Mouse (Mus musculus) heart, embryonic 14.5 days (tissue): ENCODE data around the gene Nfkbie. TPM values are rescaled to one million over a fixed set of nuclear protein-coding genes. Genes with fewer than 3 reads are reported as not detected.

Experiments used
- ATAC-seq: fragments of 200-750 bp; cut with Nextera tagmentation; 2 replicates; pipeline ENCODE4 v1.8.0; 2017; ENCODE audit warnings: low read depth, moderate TSS enrichment; ENCODE audit not compliant: insufficient number of reproducible peaks, insufficient read depth, low FRiP score
- H3K27ac ChIP-seq, 2 experiments: fragments of 200-500 bp in 1 of 2; fragments of 300-500 bp in 1 of 2; sonication (generic) in 1 of 2; replicated peaks in 1 of 2; 2 replicates each; pipeline ENCODE4 v1.5.1; 2012 to 2014; ENCODE audit warnings: low read depth in 2 of 2, low read length in 2 of 2, control low read depth in 1 of 2, mild to moderate bottlenecking in 1 of 2, mixed read lengths in 1 of 2; ENCODE audit not compliant: control insufficient read depth in 1 of 2, insufficient read depth in 1 of 2
- H3K27me3 ChIP-seq: fragments of 300-500 bp; sonication (generic); 2 replicates; pipeline ENCODE4 v1.6.1; 2014; ENCODE audit warnings: mild to moderate bottlenecking, low read length, control low read depth; ENCODE audit not compliant: control insufficient read depth, insufficient read depth
- H3K36me3 ChIP-seq: fragments of 300-500 bp; sonication (generic); 2 replicates; pipeline ENCODE4 v1.6.1; 2014; ENCODE audit warnings: mild to moderate bottlenecking, control low read depth, low read length, mixed read lengths; ENCODE audit not compliant: control insufficient read depth, insufficient read depth
- H3K4me1 ChIP-seq, 2 experiments: fragments of 200-500 bp in 1 of 2; fragments of 300-500 bp in 1 of 2; sonication (generic) in 1 of 2; 2 replicates each; pipeline ENCODE4 v1.6.1; 2012 to 2014; ENCODE audit warnings: low read length in 2 of 2, control low read depth in 1 of 2, mixed read lengths in 1 of 2; ENCODE audit not compliant: control insufficient read depth in 2 of 2, insufficient read depth in 2 of 2
- H3K4me2 ChIP-seq: fragments of 300-500 bp; sonication (generic); 2 replicates; pipeline ENCODE4 v1.6.1; 2014; ENCODE audit warnings: mild to moderate bottlenecking, low read length
- H3K4me3 ChIP-seq, 2 experiments: fragments of 200-500 bp in 1 of 2; fragments of 300-500 bp in 1 of 2; sonication (generic) in 1 of 2; 2 replicates each; pipeline ENCODE4 v1.5.1; 2012 to 2014; ENCODE audit warnings: low read length in 2 of 2, mild to moderate bottlenecking in 2 of 2, control low read depth in 1 of 2, low read depth in 1 of 2, moderate library complexity in 1 of 2; ENCODE audit not compliant: control insufficient read depth in 1 of 2, insufficient read depth in 1 of 2
- H3K9ac ChIP-seq: fragments of 300-500 bp; sonication (generic); 2 replicates; pipeline ENCODE4 v1.6.1; 2014; ENCODE audit warnings: mild to moderate bottlenecking, low read length
- H3K9me3 ChIP-seq: fragments of 300-500 bp; sonication (generic); 2 replicates; pipeline ENCODE4 v1.6.1; 2016; ENCODE audit warnings: low read length, control low read depth; ENCODE audit not compliant: control insufficient read depth
- WGBS: fragments of 180-500 bp; shearing (Covaris S2); extraction: QIAGEN DNeasy Blood & Tissue Kit; methylation state at CpG from one replicate; pipeline ENCODE4 v1.1.7; 2014; 5-methylcytosine and 5-hydroxymethylcytosine counted together
- polyA plus RNA-seq: library from polyadenylated mRNA; unstranded; fragments of >200 nt; fragmentation: Nextera tagmentation; extraction: Ambion mirVana; gene quantifications from 2 replicates; pipeline ENCODE4 v1.2.1, GENCODE M21; 2014

The Nfkbie gene
- polyA plus RNA-seq, 1 experiment from 2014 or later, result 2.9 TPM

DNA sequence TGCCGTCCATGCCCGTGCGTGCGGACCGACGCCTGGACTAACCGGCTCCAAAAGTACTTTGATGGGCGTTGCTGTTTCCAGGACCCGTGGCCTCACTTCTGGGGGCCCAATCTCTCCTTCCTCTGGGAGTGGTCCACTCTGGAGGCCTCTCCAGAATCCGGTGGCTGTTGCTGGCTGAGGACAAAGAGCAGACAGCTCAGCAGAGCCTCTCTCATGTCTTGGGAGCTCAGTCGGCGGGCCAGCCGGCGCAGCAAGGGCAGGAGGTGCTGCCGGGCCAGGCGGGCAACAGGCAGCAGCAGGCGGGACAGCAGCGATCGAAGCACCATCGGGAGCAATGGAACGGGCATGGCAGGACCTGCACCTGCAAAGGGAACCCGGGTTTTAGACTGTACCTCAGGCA is 45.8 kb downstream of the Nfkbie start:
- H3K27me3 ChIP-seq, result no peaks in the 10 kb centered on the region
- no peak overlapping the region; a peak in 1 of 4 replicates for H3K27ac ChIP-seq
- WGBS, result 10% methylated on average over 22 of the region's 22 CpGs
- no peak overlapping the region; a peak in 1 of 4 replicates for H3K4me3 ChIP-seq
- no peaks in the 10 kb centered on the region for H3K36me3 ChIP-seq
- H3K4me1 ChIP-seq, result peaks cover 22 to 33% of the 10 kb centered on the region in 2 experiments
- H3K9ac ChIP-seq, result peak overlapping the region; percentile 41; the same call in 1 of the 2 replicates
- peak overlapping the region; percentile 43 for H3K4me2 ChIP-seq
- ATAC-seq, result no peak
- no peaks in the 10 kb centered on the region for H3K9me3 ChIP-seq

GRCm38 (mm10) chr17:45601877-45602304 is 46.4 kb downstream of the Nfkbie start, which contains the start of gene Mymx:
TSS of gene Mymx (minus strand) at chr17:45602102.
- Histone ChIP-seq H3K36me3 (no peaks in the 10 kb centered on the region), H3K4me3 (no peak within 1 kb of the TSS; a peak in 1 of 4 replicates), H3K4me1 (peaks cover 18 to 28% of the 10 kb centered on the region in 2 experiments), H3K27ac (no peak within 1 kb of the TSS; a peak in 1 of 4 replicates), H3K9me3 (no peaks in the 10 kb centered on the region), H3K9ac (peak within 1 kb of the TSS; percentile 41; the same call in 1 of the 2 replicates), H3K4me2 (peak within 1 kb of the TSS; percentile 43), H3K27me3 (no peaks in the 10 kb centered on the region)
- 43% methylated on average over 6 of the region's 6 CpGs for WGBS
- ATAC-seq, result no peak

- no peaks in the 10 kb centered on the region for H3K27me3 ChIP-seq
- WGBS, result 88% methylated on average over 3 of the region's 3 CpGs
- peaks cover 4% of the 10 kb centered on the region; the same call in 1 of the 2 replicates for H3K9me3 ChIP-seq
- H3K9ac ChIP-seq, result no peak overlapping the region
- H3K4me1 ChIP-seq, result peaks cover 15 to 25% of the 10 kb centered on the region in 2 experiments
- H3K4me2 ChIP-seq, result no peak overlapping the region
- H3K27ac ChIP-seq, result no peak overlapping the region
- no peak for ATAC-seq
- H3K36me3 ChIP-seq, result no peaks in the 10 kb centered on the region
- no peak overlapping the region for H3K4me3 ChIP-seq
These were observed 47.5 kb downstream of the Nfkbie start for GRCm38 (mm10) chr17:45602984-45603383.

- no peak overlapping the region for H3K9ac ChIP-seq
- no peak for ATAC-seq
- peaks cover 5 to 6% of the 10 kb centered on the region in 2 experiments; a peak in 3 of 4 replicates for H3K4me1 ChIP-seq
- no peaks in the 10 kb centered on the region for H3K27me3 ChIP-seq
- H3K9me3 ChIP-seq, result peaks cover 4% of the 10 kb centered on the region; the same call in 1 of the 2 replicates
- no peaks in the 10 kb centered on the region for H3K36me3 ChIP-seq
- no peak overlapping the region for H3K4me3 ChIP-seq
- no peak overlapping the region for H3K27ac ChIP-seq
- WGBS, result 80% methylated on average over 15 of the region's 15 CpGs
- no peak overlapping the region for H3K4me2 ChIP-seq
These were observed 51.7 kb downstream of the Nfkbie start for GRCm38 (mm10) chr17:45606992-45607879.

GRCm38 (mm10) chr17:45608396-45608795 is 52.9 kb downstream of the Nfkbie start:
- Histone ChIP-seq H3K9me3 (peaks cover 4% of the 10 kb centered on the region; the same call in 1 of the 2 replicates), H3K27ac (no peak overlapping the region), H3K9ac (no peak overlapping the region), H3K36me3 (no peaks in the 10 kb centered on the region), H3K27me3 (no peaks in the 10 kb centered on the region), H3K4me1 (peaks cover 4 to 6% of the 10 kb centered on the region in 2 experiments; a peak in 3 of 4 replicates), H3K4me3 (no peak overlapping the region), H3K4me2 (no peak overlapping the region)
- ATAC-seq, result no peak
- WGBS, result 84% methylated on average over 4 of the region's 4 CpGs

GRCm38 (mm10) chr17:45610144-45610866 is 54.8 kb downstream of the Nfkbie start:
- H3K9ac ChIP-seq, result no peak overlapping the region
- no peak overlapping the region for H3K4me2 ChIP-seq

DNA sequence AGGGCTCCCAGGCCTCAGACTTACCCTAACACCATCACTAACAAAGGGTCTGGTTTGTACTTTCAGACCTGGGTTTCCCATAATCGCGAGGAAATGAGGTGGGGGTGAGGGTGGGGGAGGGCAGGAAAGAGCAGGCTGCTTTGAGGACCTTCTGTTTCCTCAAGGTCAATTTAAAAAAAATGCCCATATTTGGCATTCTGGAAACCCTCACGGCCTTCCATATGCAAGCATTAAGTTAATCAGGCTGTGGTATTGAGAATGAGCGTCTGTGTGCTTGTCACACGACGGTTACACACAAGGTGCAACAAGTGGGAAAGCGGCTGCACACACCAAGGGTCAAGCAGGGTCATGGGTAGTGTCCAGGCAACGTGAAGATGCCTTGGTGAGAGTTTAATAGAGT is 56.5 kb downstream of the Nfkbie start:
- Histone ChIP-seq H3K4me2 (no peak overlapping the region), H3K27ac (no peak overlapping the region), H3K9ac (no peak overlapping the region), H3K27me3 (no peaks in the 10 kb centered on the region), H3K4me1 (peaks cover 4 to 6% of the 10 kb centered on the region in 2 experiments; a peak in 3 of 4 replicates), H3K9me3 (peaks cover 4% of the 10 kb centered on the region; the same call in 1 of the 2 replicates), H3K36me3 (no peaks in the 10 kb centered on the region), H3K4me3 (no peak overlapping the region)
- no peak for ATAC-seq
- 64% methylated on average over 8 of the region's 8 CpGs for WGBS

More at GRCm38 (mm10) chr17:45610144-45610866, 54.8 kb downstream of the Nfkbie start:
- Histone ChIP-seq H3K27ac (peak overlapping the region; percentile 50 to 61; a peak in 3 of 4 replicates), H3K27me3 (no peaks in the 10 kb centered on the region), H3K4me1 (peaks cover 4 to 6% of the 10 kb centered on the region in 2 experiments; a peak in 3 of 4 replicates), H3K4me3 (no peak overlapping the region), H3K9me3 (peaks cover 4% of the 10 kb centered on the region; the same call in 1 of the 2 replicates), H3K36me3 (no peaks in the 10 kb centered on the region)
- WGBS, result 18% methylated on average over 5 of the region's 5 CpGs
- ATAC-seq, result peak; percentile 35; the same call in 1 of the 2 replicates
